Mouse (Mus musculus): ENCODE measurements around the gene Gm12184.
A peak's percentile ranks its signal among the peaks of the same experiment; 100 is the strongest.

Gene Gm12184

GRCm38 (mm10) chr11:48801831-48802772 is 24.4 kb downstream of the Gm12184 start:
- no peaks in the 10 kb centered on the region for H3K9me3 ChIP-seq (ENCODE audit: low read length)
- H3K4me3 ChIP-seq (replicated peaks; ENCODE audit: low read length) = peak overlapping the region; percentile 98
- no peak for TF ChIP-seq NANOG (IDR thresholded peaks at IDR 0.05; ENCODE audit: borderline replicate concordance, low read length)
- no peak for TF ChIP-seq POU5F1 (IDR thresholded peaks at IDR 0.05; ENCODE audit: borderline replicate concordance, low read length)
- TF ChIP-seq CTCF (conservative IDR thresholded peaks at IDR 0.05; ENCODE audit: low read length) = no peak
- no peaks in the 10 kb centered on the region for H3K27me3 ChIP-seq (ENCODE audit: insufficient read depth, low read length)
- peaks cover 65% of the 10 kb centered on the region for H3K4me1 ChIP-seq (replicated peaks; ENCODE audit: low read depth, low read length)
- H3K36me3 ChIP-seq (ENCODE audit: insufficient read depth, low read length) = peaks cover 67% of the 10 kb centered on the region

GRCm38 (mm10) chr11:48799921-48800701 is 26.3 kb downstream of the Gm12184 start, which contains the start of gene Rack1:
Gene Rack1 (plus strand): TSS chr11:48800332.
- TF ChIP-seq CTCF (conservative IDR thresholded peaks at IDR 0.05; ENCODE audit: low read length) (no peak), NANOG (IDR thresholded peaks at IDR 0.05; ENCODE audit: borderline replicate concordance, low read length) (no peak), POU5F1 (IDR thresholded peaks at IDR 0.05; ENCODE audit: borderline replicate concordance, low read length) (no peak)
- peaks cover 62% of the 10 kb centered on the region for H3K4me1 ChIP-seq (replicated peaks; ENCODE audit: low read depth, low read length)
- H3K4me3 ChIP-seq (replicated peaks; ENCODE audit: low read length) = peak within 1 kb of the TSS; percentile 98

GRCm38 (mm10) chr11:48798984-48799920 is 27.2 kb downstream of the Gm12184 start:
- no peaks in the 10 kb centered on the region for H3K27me3 ChIP-seq (ENCODE audit: insufficient read depth, low read length)
- H3K4me3 ChIP-seq (replicated peaks; ENCODE audit: low read length) = peak overlapping the region; percentile 98
- H3K9me3 ChIP-seq (ENCODE audit: low read length) = no peaks in the 10 kb centered on the region
- H3K4me1 ChIP-seq (replicated peaks; ENCODE audit: low read depth, low read length) = peaks cover 58% of the 10 kb centered on the region
- TF ChIP-seq NANOG (IDR thresholded peaks at IDR 0.05; ENCODE audit: borderline replicate concordance, low read length) = no peak
- no peak for TF ChIP-seq CTCF (conservative IDR thresholded peaks at IDR 0.05; ENCODE audit: low read length)
- TF ChIP-seq POU5F1 (IDR thresholded peaks at IDR 0.05; ENCODE audit: borderline replicate concordance, low read length) = no peak
- peaks cover 46% of the 10 kb centered on the region for H3K36me3 ChIP-seq (ENCODE audit: insufficient read depth, low read length)

More at GRCm38 (mm10) chr11:48799921-48800701, 26.3 kb downstream of the Gm12184 start, which contains the start of gene Rack1:
- Histone ChIP-seq H3K27me3 (ENCODE audit: insufficient read depth, low read length) (no peaks in the 10 kb centered on the region), H3K9me3 (ENCODE audit: low read length) (no peaks in the 10 kb centered on the region), H3K36me3 (ENCODE audit: insufficient read depth, low read length) (peaks cover 50% of the 10 kb centered on the region)

GRCm38 (mm10) chr11:48798308-48798707 is 28.1 kb downstream of the Gm12184 start:
- Histone ChIP-seq H3K4me3 (replicated peaks; ENCODE audit: low read length) (peak overlapping the region; percentile 98), H3K9me3 (ENCODE audit: low read length) (no peaks in the 10 kb centered on the region), H3K36me3 (ENCODE audit: insufficient read depth, low read length) (peaks cover 44% of the 10 kb centered on the region), H3K4me1 (replicated peaks; ENCODE audit: low read depth, low read length) (peaks cover 48% of the 10 kb centered on the region), H3K27me3 (ENCODE audit: insufficient read depth, low read length) (no peaks in the 10 kb centered on the region)
- TF ChIP-seq CTCF (conservative IDR thresholded peaks at IDR 0.05; ENCODE audit: low read length) = no peak
- TF ChIP-seq POU5F1 (IDR thresholded peaks at IDR 0.05; ENCODE audit: borderline replicate concordance, low read length) = no peak
- TF ChIP-seq NANOG (IDR thresholded peaks at IDR 0.05; ENCODE audit: borderline replicate concordance, low read length) = no peak

GRCm38 (mm10) chr11:48797287-48797686 is 29.2 kb downstream of the Gm12184 start:
- Histone ChIP-seq H3K36me3 (ENCODE audit: insufficient read depth, low read length) (peaks cover 44% of the 10 kb centered on the region), H3K27me3 (ENCODE audit: insufficient read depth, low read length) (no peaks in the 10 kb centered on the region), H3K4me3 (replicated peaks; ENCODE audit: low read length) (0 out of 2 replicates have a peak overlapping the region, but pooled peaks have one; percentile 98), H3K9me3 (ENCODE audit: low read length) (no peaks in the 10 kb centered on the region), H3K4me1 (replicated peaks; ENCODE audit: low read depth, low read length) (peaks cover 38% of the 10 kb centered on the region)
- TF ChIP-seq POU5F1 (IDR thresholded peaks at IDR 0.05; ENCODE audit: borderline replicate concordance, low read length) = no peak
- no peak for TF ChIP-seq CTCF (conservative IDR thresholded peaks at IDR 0.05; ENCODE audit: low read length)
- TF ChIP-seq NANOG (IDR thresholded peaks at IDR 0.05; ENCODE audit: borderline replicate concordance, low read length) = no peak

GRCm38 (mm10) chr11:48796290-48796689 is 30.2 kb downstream of the Gm12184 start:
- TF ChIP-seq NANOG (IDR thresholded peaks at IDR 0.05; ENCODE audit: borderline replicate concordance, low read length) (no peak), POU5F1 (IDR thresholded peaks at IDR 0.05; ENCODE audit: borderline replicate concordance, low read length) (no peak), CTCF (conservative IDR thresholded peaks at IDR 0.05; ENCODE audit: low read length) (no peak)
- peaks cover 34% of the 10 kb centered on the region for H3K36me3 ChIP-seq (ENCODE audit: insufficient read depth, low read length)
- H3K4me3 ChIP-seq (replicated peaks; ENCODE audit: low read length) = no peak overlapping the region
- no peaks in the 10 kb centered on the region for H3K27me3 ChIP-seq (ENCODE audit: insufficient read depth, low read length)
- no peaks in the 10 kb centered on the region for H3K9me3 ChIP-seq (ENCODE audit: low read length)
- H3K4me1 ChIP-seq (replicated peaks; ENCODE audit: low read depth, low read length) = peaks cover 37% of the 10 kb centered on the region

- Histone ChIP-seq H3K4me3 (replicated peaks; ENCODE audit: low read length) (no peak overlapping the region), H3K27me3 (ENCODE audit: insufficient read depth, low read length) (no peaks in the 10 kb centered on the region), H3K36me3 (ENCODE audit: insufficient read depth, low read length) (peaks cover 25% of the 10 kb centered on the region), H3K4me1 (replicated peaks; ENCODE audit: low read depth, low read length) (peaks cover 46% of the 10 kb centered on the region), H3K9me3 (ENCODE audit: low read length) (no peaks in the 10 kb centered on the region)
- TF ChIP-seq POU5F1 (IDR thresholded peaks at IDR 0.05; ENCODE audit: borderline replicate concordance, low read length) (no peak), CTCF (conservative IDR thresholded peaks at IDR 0.05; ENCODE audit: low read length) (no peak), NANOG (IDR thresholded peaks at IDR 0.05; ENCODE audit: borderline replicate concordance, low read length) (no peak)
These were observed 31.2 kb downstream of the Gm12184 start for GRCm38 (mm10) chr11:48795221-48795620.
